Mouse (Mus musculus): ENCODE data around the gene Taar2.

Taar2 gene

DNA sequence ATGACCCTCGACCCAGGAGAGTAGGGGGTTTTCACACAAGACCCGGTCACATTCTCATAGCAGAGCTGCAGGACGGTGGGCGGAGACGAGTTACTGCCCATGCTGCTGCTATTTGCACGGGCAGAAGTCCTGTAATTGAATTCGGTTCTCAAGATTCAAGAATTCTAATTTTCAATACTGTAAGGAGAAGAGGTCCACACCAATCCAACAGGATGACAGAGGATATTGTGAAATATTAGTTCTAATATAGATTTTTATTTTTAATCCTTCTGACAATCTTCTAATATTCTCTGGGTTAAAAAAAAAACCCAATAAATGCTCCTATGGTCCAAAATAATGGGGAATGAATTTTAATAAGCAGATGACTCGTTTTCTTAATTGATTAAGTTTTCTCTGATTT, 47.2 kb downstream of the Taar2 start, which contains the start of gene Taar6:
Gene Taar6, minus strand, starts transcription at position 101 of the 400 bp plus-strand sequence.
- DNase-seq (ENCODE audit: low spot score) = no peak

GRCm38 (mm10) chr10:23986419-23986818, 48.0 kb downstream of the Taar2 start:
- DNase-seq (ENCODE audit: low spot score) = no peak

All from testis, postnatal 10 days (tissue).